11 mouse cellular contexts compared by ENCODE assay signal in the genomic region with DNA sequence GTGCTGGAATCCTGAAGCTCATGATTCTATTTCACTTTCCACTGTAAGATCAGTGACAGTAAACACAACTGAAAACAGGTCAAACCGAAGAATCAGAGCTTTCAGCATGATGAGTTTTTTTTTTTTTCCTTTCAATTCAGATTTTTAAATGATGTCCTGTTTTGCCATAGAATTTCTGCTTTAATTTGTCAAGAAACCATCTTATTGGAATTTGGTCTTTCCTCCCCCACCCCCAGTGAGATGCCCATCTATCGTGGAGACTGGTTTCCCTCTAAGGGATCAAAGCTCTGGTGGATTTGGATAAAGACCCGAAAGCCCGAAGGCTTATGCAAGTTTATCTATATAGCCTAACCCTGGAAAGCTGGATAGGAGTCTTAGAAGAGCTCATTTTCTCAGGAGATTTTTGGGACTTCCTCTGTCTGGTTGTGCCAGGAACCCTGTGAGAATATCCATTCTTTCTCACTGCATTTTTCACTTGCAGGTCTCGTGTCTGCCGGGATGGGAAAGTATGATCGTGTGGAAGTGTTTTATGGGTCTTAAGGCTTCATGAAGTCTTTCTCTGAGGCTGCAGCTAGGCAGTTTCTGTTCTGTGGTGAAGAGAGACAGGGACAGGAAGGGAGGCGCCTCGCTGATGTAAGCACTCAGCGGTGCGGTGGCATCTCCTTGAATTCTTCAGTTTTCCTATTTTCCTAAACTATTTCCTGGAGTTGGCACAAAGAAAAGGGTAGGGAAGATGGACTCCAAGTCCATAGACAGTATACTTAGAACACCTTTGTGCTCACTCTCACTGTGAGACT.
A peak's percentile ranks its signal among the peaks of the same experiment; 100 is the strongest.
DNase-seq lines count a peak whose midpoint lies in the region; ATAC-seq lines count a peak whose summit lies in the region.
"Had no signal": no experiment of that assay in that cellular context is flagged by ENCODE, and none has a peak within 500 bp of the region (broad histone marks: within the 10 kb centered on the region; RNA-seq: fewer than 3 reads in every experiment).

No protein-coding gene starts in this region.

- no peak overlapping the region for H3K9ac ChIP-seq in limb, embryonic 12.5 days (replicated peaks)
- H3K9ac ChIP-seq in embryonic facial prominence, embryonic 15.5 days: no peak overlapping the region

- DNase-seq in limb, embryonic 10.5 days (ENCODE audit: low spot score): no peak
- peak; percentile 29 for DNase-seq in kidney, postnatal 14 days
- no peak for DNase-seq in adrenal gland, adult 2 months
- DNase-seq in forebrain, embryonic 10.5 days (ENCODE audit: extremely low spot score, low spot score): no peak
- DNase-seq: adrenal gland, postnatal 25 days; gastrocnemius, postnatal 36 days; layer of hippocampus, postnatal 36 days; right cerebral cortex, postnatal 25 days had no signal

- H3K9me3 ChIP-seq in limb, embryonic 12.5 days: no peaks in the 10 kb centered on the region
- H3K9me3 ChIP-seq in limb, embryonic 10.5 days (replicated peaks): no peaks in the 10 kb centered on the region
- H3K9me3 ChIP-seq in embryonic facial prominence, embryonic 15.5 days (replicated peaks): no peaks in the 10 kb centered on the region
- no peaks in the 10 kb centered on the region for H3K9me3 ChIP-seq in forebrain, embryonic 10.5 days

- no peaks in the 10 kb centered on the region for H3K36me3 ChIP-seq in limb, embryonic 12.5 days
- H3K36me3 ChIP-seq in limb, embryonic 10.5 days: no peaks in the 10 kb centered on the region
- no peaks in the 10 kb centered on the region for H3K36me3 ChIP-seq in embryonic facial prominence, embryonic 15.5 days
- H3K36me3 ChIP-seq in forebrain, embryonic 10.5 days (replicated peaks): no peaks in the 10 kb centered on the region

- H3K4me1 ChIP-seq in limb, embryonic 12.5 days (replicated peaks): peaks cover 44% of the 10 kb centered on the region
- peaks cover 43% of the 10 kb centered on the region for H3K4me1 ChIP-seq in limb, embryonic 10.5 days
- peaks cover 13% of the 10 kb centered on the region for H3K4me1 ChIP-seq in brown adipose tissue, adult 24 weeks (ENCODE audit: control insufficient read depth, insufficient read depth, insufficient read length, low read length)
- H3K4me1 ChIP-seq in embryonic facial prominence, embryonic 15.5 days: peaks cover 34% of the 10 kb centered on the region
- peaks cover 44% of the 10 kb centered on the region for H3K4me1 ChIP-seq in forebrain, embryonic 10.5 days

- no peak overlapping the region for H3K27ac ChIP-seq in limb, embryonic 12.5 days
- H3K27ac ChIP-seq in limb, embryonic 10.5 days: no peak overlapping the region
- H3K27ac ChIP-seq in brown adipose tissue, adult 24 weeks (replicated peaks; ENCODE audit: low read depth, low read length): peak overlapping the region; percentile 85
- H3K27ac ChIP-seq in embryonic facial prominence, embryonic 15.5 days (replicated peaks): peak overlapping the region; percentile 65
- no peak overlapping the region for H3K27ac ChIP-seq in forebrain, embryonic 10.5 days

- H3K4me3 ChIP-seq in limb, embryonic 12.5 days (replicated peaks): no peak overlapping the region
- no peak overlapping the region for H3K4me3 ChIP-seq in limb, embryonic 10.5 days
- peak overlapping the region; percentile 47 for H3K4me3 ChIP-seq in brown adipose tissue, adult 24 weeks (ENCODE audit: insufficient read depth, low read depth, low read length)
- no peak overlapping the region for H3K4me3 ChIP-seq in embryonic facial prominence, embryonic 15.5 days (replicated peaks)
- no peak overlapping the region for H3K4me3 ChIP-seq in forebrain, embryonic 10.5 days

- H3K27me3 ChIP-seq in limb, embryonic 12.5 days: peaks cover 35% of the 10 kb centered on the region
- H3K27me3 ChIP-seq in limb, embryonic 10.5 days (ENCODE audit: low read depth, poor library complexity, severe bottlenecking): peaks cover 49% of the 10 kb centered on the region
- H3K27me3 ChIP-seq in embryonic facial prominence, embryonic 15.5 days: no peaks in the 10 kb centered on the region
- H3K27me3 ChIP-seq in forebrain, embryonic 10.5 days (ENCODE audit: poor library complexity, severe bottlenecking): peaks cover 86% of the 10 kb centered on the region

- peak overlapping the region; percentile 54 for H3K4me2 ChIP-seq in limb, embryonic 12.5 days
- peak overlapping the region; percentile 49 for H3K4me2 ChIP-seq in embryonic facial prominence, embryonic 15.5 days (replicated peaks)

- WGBS in limb, embryonic 12.5 days: 42% methylated on average over 11 of the region's 11 CpGs
- 50% methylated on average over 11 of the region's 11 CpGs for WGBS in limb, embryonic 10.5 days
- 29% methylated on average over 11 of the region's 11 CpGs for WGBS in embryonic facial prominence, embryonic 15.5 days
- 35% methylated on average over 11 of the region's 11 CpGs for WGBS in forebrain, embryonic 10.5 days

- no peak for ATAC-seq in limb, embryonic 12.5 days (ENCODE audit: insufficient number of reproducible peaks, insufficient read depth, low FRiP score, low TSS enrichment, low read depth)
- ATAC-seq in embryonic facial prominence, embryonic 15.5 days (ENCODE audit: insufficient number of reproducible peaks, low FRiP score, low TSS enrichment, low read depth): no peak

Comparison
In these comparisons a context has a peak if more than half of its experiments do, and no peak if none do; other contexts are left out.
1. H3K27ac ChIP-seq: peak in brown adipose tissue, adult 24 weeks (single experiment) and embryonic facial prominence, embryonic 15.5 days (single experiment); none in limb, embryonic 12.5 days (single experiment), limb, embryonic 10.5 days (single experiment) and forebrain, embryonic 10.5 days (single experiment).